Mouse (Mus musculus): ENCODE results near the gene Gtf3a.

GRCm38 (mm10) chr5:146985725-146986433 is 37.4 kb downstream of the Gtf3a start:
- TF ChIP-seq POLR2A (IDR thresholded peaks at IDR 0.05; ENCODE audit: borderline replicate concordance, low read depth, low read length) (no peak), CTCF (IDR thresholded peaks at IDR 0.05; ENCODE audit: low read depth, low read length) (no peak)

All from bone marrow macrophage, adult 2 months (primary cell).